Mouse (Mus musculus) hindbrain, postnatal 0 days (tissue): ENCODE measurements at regions not wholly inside any gene's neighbourhood (a gene's known extent, or its start where the extent isn't known, plus 50 kb on each side); places are given as distances from the start of the nearest gene placed in this dataset.

ENCODE experiments used
- ATAC-seq: fragments of 200-750 bp; cut with Nextera tagmentation; 2 replicates; pipeline ENCODE4 v1.8.0; 2017; ENCODE audit warnings: mild to moderate bottlenecking, moderate TSS enrichment, moderate library complexity
- DNase-seq: peaks from one replicate; pipeline ENCODE4 v3.0.0-alpha.2; 2015; ENCODE audit warnings: low spot score
- H3K27ac ChIP-seq: fragments of 300-500 bp; sonication (generic); 2 replicates; pipeline ENCODE4 v1.5.1; 2014; ENCODE audit warnings: mild to moderate bottlenecking
- H3K27me3 ChIP-seq: fragments of 300-500 bp; sonication (generic); 2 replicates; pipeline ENCODE4 v1.6.1; 2014; ENCODE audit warnings: low read length, mixed read lengths; ENCODE audit not compliant: insufficient read depth
- H3K36me3 ChIP-seq: fragments of 300-500 bp; sonication (generic); 2 replicates; pipeline ENCODE4 v1.6.1; 2014; ENCODE audit warnings: low read length, mixed read lengths; ENCODE audit not compliant: insufficient read depth
- H3K4me1 ChIP-seq: fragments of 300-500 bp; sonication (generic); 2 replicates; pipeline ENCODE4 v1.6.1; 2014; ENCODE audit warnings: antibody characterized with exemption, low read length, mixed read lengths; ENCODE audit not compliant: insufficient read depth
- H3K4me2 ChIP-seq: fragments of 300-500 bp; sonication (generic); 2 replicates; pipeline ENCODE4 v1.6.1; 2014; ENCODE audit warnings: low read depth, mild to moderate bottlenecking, low read length, moderate library complexity, mixed read lengths
- H3K4me3 ChIP-seq: fragments of 300-500 bp; sonication (generic); 2 replicates; pipeline ENCODE4 v1.5.1; 2014; ENCODE audit warnings: low read length
- H3K9ac ChIP-seq: fragments of 300-500 bp; sonication (generic); replicated peaks from 2 replicates; pipeline ENCODE4 v1.6.1; 2014; ENCODE audit warnings: mild to moderate bottlenecking, low read length, moderate library complexity, mixed read lengths
- H3K9me3 ChIP-seq: fragments of 300-500 bp; sonication (generic); 2 replicates; pipeline ENCODE4 v1.6.1; 2016; ENCODE audit warnings: low read length, mixed read lengths
- CTCF ChIP-seq: IDR thresholded peaks from 2 replicates; pipeline ENCODE4 v1.5.1; 2016; ENCODE audit warnings: antibody characterized with exemption, control low read depth, low read depth
- WGBS: fragments of 180-500 bp; shearing (Covaris S2); extraction: QIAGEN DNeasy Blood & Tissue Kit; methylation state at CpG from one replicate; pipeline ENCODE4 v1.1.7; 2014; 5-methylcytosine and 5-hydroxymethylcytosine counted together

DNA sequence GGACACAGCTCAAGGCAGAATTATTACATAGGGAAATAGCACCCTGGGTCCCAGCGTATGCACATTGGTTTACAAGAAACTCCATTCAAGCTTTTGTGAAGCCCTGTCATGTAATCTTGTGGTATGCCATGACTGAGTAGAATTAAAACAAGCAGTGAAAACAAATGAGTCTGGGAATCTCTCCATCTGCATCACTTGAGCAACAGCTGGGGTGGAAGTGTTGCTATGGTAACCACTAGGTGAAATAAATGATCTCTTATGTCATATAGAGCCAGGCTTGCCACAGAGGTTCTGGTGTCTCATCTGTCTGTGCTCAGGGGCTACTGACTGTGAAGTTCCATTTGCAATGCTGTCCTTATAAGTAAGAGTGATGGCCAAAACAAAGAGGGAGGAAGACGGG, 556.0 kb downstream of the Cbln4 start:
- 22% methylated on average over 2 of the region's 2 CpGs for WGBS
- H3K27ac ChIP-seq: no peak overlapping the region

DNA sequence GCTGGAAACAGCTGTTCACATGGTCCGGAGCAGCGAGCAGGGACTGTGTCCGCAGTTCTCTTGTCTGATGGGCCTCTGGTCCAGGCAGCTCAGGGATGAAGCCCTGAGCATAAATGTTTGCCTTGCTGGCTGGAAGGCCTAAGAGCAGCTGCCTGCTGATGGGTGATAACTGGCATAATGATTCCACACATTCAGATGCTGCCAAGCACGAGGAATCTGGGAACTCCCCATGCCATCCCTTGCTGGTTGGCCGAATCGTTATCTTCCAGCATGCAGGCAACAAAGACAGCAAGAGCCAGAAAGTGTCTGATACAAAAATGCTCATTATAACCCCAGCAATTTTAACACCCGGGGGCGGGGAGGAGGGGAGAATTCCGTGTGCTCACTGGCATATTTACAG, 590.0 kb downstream of the Cbln4 start:
- Histone ChIP-seq H3K27me3 (no peaks in the 10 kb centered on the region), H3K27ac (no peak overlapping the region), H3K9ac (no peak overlapping the region), H3K4me1 (no peaks in the 10 kb centered on the region; the same call in 1 of the 2 replicates), H3K4me2 (no peak overlapping the region), H3K9me3 (no peaks in the 10 kb centered on the region), H3K4me3 (no peak overlapping the region), H3K36me3 (no peaks in the 10 kb centered on the region)
- ATAC-seq (0 out of 2 replicates have a peak, but pooled peaks have one; percentile 38), DNase-seq (peak; percentile 42)
- TF ChIP-seq CTCF: no peak
- WGBS: 44% methylated on average over 9 of the region's 9 CpGs

More for the DNA sequence above, 556.0 kb downstream of the Cbln4 start:
- peaks cover 3% of the 10 kb centered on the region; the same call in 1 of the 2 replicates for H3K4me1 ChIP-seq
- H3K4me2 ChIP-seq: no peak overlapping the region
- no peak overlapping the region for H3K4me3 ChIP-seq
- peak; percentile 71 for DNase-seq
- H3K9me3 ChIP-seq: no peaks in the 10 kb centered on the region
- no peak for TF ChIP-seq CTCF
- ATAC-seq: peak; percentile 67
- H3K9ac ChIP-seq: no peak overlapping the region
- no peaks in the 10 kb centered on the region for H3K36me3 ChIP-seq
- H3K27me3 ChIP-seq: no peaks in the 10 kb centered on the region

DNA sequence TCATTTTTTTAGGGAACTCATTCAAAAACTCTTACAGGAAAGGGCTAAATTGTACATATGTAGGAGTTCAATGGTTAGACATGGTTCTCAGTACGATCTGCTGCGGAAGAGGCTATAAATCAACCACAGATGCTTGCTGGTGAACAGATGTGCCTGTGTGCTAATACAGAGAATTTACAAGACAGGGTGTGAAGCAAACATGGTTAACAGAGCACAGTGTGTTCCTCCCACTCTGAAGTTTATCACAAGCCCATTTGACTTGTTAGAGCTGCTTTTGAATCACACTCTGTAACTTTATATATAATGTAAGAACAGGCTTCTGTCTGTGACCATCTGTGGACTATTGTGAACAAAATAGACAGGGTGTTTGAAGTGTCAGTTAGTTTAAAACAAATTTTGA, 637.2 kb downstream of the Cbln4 start:
- H3K4me2 ChIP-seq: no peak overlapping the region
- H3K9me3 ChIP-seq: no peaks in the 10 kb centered on the region
- no peak for TF ChIP-seq CTCF
- no peaks in the 10 kb centered on the region for H3K27me3 ChIP-seq
- H3K36me3 ChIP-seq: no peaks in the 10 kb centered on the region
- no peak overlapping the region for H3K4me3 ChIP-seq
- ATAC-seq (no peak), DNase-seq (no peak)
- no peaks in the 10 kb centered on the region for H3K4me1 ChIP-seq
- no peak overlapping the region for H3K27ac ChIP-seq
- H3K9ac ChIP-seq: no peak overlapping the region
- 69% methylated on average over 2 of the region's 2 CpGs for WGBS

DNA sequence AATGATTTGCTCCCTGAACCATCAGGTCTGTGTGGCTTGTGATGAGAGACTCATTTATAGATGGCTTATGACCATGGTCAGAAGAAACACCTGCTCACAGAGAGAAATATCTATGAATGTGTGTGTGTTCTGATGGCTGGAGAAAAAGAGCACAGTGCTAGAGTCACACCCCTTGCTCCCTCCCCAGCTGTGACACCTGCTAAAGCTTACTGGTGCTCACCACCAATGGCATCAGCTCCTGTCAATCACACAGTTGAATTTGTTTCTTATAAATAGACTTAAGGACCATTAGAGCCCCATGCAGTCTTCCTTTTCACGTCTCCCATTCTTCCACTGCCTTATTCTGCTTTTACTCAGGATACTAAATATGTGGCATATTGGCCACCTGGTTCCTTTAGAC, 654.3 kb downstream of the Cbln4 start:
- H3K9me3 ChIP-seq: no peaks in the 10 kb centered on the region
- no peak for TF ChIP-seq CTCF
- ATAC-seq: no peak

DNA sequence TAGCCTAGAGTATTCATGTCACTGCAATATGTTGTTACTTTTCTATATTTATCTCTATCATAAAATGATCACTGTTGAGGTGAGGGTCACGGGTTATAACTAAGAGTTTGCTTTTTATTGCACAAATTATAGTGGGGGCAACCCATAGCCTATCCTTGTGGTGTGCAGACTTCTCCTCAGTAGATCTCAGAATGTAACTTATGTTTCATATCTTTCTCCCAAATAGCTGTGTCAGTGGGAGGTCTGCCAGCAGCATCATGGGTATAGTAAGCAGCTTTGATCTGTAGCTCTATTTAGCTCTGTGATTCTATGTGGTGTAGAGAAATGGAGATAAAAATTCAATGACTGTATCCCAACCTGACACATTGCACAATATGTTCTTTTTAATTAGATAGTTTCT, 641.9 kb downstream of the Dok5 start:
- DNase-seq: no peak
- Histone ChIP-seq H3K9me3 (no peaks in the 10 kb centered on the region), H3K4me3 (no peak overlapping the region), H3K4me2 (no peak overlapping the region), H3K27me3 (no peaks in the 10 kb centered on the region), H3K4me1 (no peaks in the 10 kb centered on the region), H3K36me3 (no peaks in the 10 kb centered on the region), H3K9ac (no peak overlapping the region), H3K27ac (no peak overlapping the region)
- no peak for TF ChIP-seq CTCF
- WGBS: 83% methylated on average over 1 of the region's 1 CpGs
- ATAC-seq: no peak

More for the DNA sequence above, 654.3 kb downstream of the Cbln4 start:
- WGBS: 67% methylated on average over 1 of the region's 1 CpGs
- H3K36me3 ChIP-seq: no peaks in the 10 kb centered on the region
- no peak overlapping the region for H3K27ac ChIP-seq
- no peak overlapping the region for H3K9ac ChIP-seq
- H3K27me3 ChIP-seq: no peaks in the 10 kb centered on the region
- H3K4me1 ChIP-seq: no peaks in the 10 kb centered on the region
- DNase-seq: no peak
- H3K4me2 ChIP-seq: no peak overlapping the region
- H3K4me3 ChIP-seq: no peak overlapping the region

DNA sequence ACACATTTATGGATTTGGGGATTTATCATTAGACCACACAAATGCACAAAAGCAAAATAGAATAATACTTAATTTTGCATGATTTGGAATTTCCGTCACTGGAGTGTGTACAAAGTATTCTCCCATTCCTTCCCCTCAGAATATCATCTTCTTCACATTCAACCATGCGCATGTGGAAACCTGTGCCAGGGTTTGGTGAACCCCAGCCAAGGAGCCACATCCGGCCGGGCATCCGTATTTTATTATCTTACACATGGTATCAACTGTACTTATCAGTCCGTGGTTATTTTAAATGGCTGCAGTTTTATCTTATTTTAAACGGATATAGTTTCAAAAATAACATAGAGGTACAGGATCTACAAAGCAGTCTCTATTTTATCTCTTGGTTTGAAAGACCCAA, 641.4 kb downstream of the Dok5 start:
- Histone ChIP-seq H3K4me3 (no peak overlapping the region), H3K4me1 (no peaks in the 10 kb centered on the region), H3K36me3 (no peaks in the 10 kb centered on the region), H3K27ac (no peak overlapping the region), H3K27me3 (no peaks in the 10 kb centered on the region), H3K4me2 (no peak overlapping the region), H3K9ac (no peak overlapping the region), H3K9me3 (no peaks in the 10 kb centered on the region)
- WGBS: 92% methylated on average over 7 of the region's 7 CpGs
- DNase-seq (no peak), ATAC-seq (no peak)
- TF ChIP-seq CTCF: no peak

DNA sequence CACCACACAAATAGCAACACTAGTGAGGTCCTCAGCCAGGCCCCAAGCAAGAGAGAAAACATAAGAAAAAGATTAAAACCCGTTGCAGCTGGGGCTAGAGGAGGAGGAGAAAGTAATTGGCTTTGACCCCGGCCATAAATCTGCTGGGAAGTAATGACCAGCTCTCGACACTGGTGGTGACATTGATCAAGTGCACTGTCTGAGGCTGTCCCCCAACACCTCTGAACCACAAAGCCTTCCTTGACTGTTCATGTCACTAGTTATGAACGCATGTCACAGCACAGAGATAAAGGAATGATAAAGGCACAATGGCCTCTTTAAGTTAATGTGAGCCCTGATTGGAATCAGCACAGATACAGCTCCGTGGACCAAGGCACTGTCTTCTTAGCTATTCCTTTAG, 640.1 kb downstream of the Dok5 start:
- Histone ChIP-seq H3K9me3 (no peaks in the 10 kb centered on the region), H3K36me3 (no peaks in the 10 kb centered on the region), H3K27me3 (no peaks in the 10 kb centered on the region), H3K9ac (no peak overlapping the region), H3K4me3 (no peak overlapping the region), H3K27ac (no peak overlapping the region), H3K4me2 (no peak overlapping the region), H3K4me1 (no peaks in the 10 kb centered on the region)
- no peak for DNase-seq
- 66% methylated on average over 5 of the region's 5 CpGs for WGBS
- no peak for ATAC-seq
- TF ChIP-seq CTCF: no peak
